Mouse (Mus musculus) layer of hippocampus, postnatal 14 days (tissue): ENCODE results near the gene Cdkn1a. TPM values are rescaled to one million over a fixed set of nuclear protein-coding genes. Genes with fewer than 3 reads are reported as not detected.
"Not testable (repeated sequence)": the region's sequence is repeated elsewhere in the genome, so short reads cannot be mapped to it uniquely, and the experiment has no call there.

Experiments used
- DNase-seq, 2 experiments: peaks; one replicate each; pipeline ENCODE4 v3.0.0; 2021 to 2022; ENCODE audit warnings: low spot score in 2 of 2, mixed read lengths in 1 of 2
- total RNA-seq, 2 experiments: library from RNA; stranded (reverse); gene quantifications; 2 replicates each; pipeline ENCODE4 v1.2.3; 2021

Gene Cdkn1a
- total RNA-seq, 2 experiments from 2014 or later, result 24.9 to 26.0 TPM

DNA sequence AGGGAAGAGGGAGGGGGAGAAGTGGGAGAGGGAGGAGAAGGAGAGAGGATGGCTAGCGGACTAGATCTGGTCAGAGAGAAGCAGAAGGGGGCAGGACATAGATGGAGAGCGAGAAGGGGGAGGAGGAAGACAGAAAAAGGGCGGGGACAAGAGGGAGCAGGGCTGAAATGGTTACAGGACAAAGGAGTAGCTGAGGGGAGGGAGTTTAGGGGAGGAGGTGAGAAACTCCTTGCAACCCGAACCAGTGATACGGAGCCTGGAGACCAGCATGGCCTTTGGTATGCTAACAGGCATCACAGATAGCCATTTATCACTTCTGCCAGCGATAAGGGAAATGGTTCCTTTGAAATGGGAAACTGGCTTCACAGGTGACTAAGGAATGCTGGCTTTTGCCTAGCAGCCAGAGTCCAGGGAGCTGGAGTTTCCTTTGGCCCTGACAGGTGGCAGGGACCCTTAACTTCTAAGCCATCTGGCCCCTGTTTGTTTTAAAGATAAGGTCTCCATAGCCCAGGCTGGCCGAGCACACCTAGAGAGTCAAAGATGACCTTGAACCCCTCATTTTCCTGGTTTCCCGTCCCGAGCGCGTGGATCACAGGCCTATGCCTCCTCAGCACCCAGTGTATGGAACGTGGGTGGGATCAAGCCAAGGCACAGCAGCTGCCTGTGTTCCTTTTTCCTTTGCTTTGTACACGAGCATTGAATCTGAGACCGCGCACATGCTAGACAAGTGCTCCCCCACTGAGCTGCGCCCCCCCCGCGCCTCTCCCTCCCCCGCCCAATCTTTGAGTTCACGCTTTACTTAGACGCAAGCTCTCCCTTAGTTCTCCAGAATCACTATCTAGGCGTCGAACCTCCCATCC is 9.8 kb upstream of the Cdkn1a start:
- no peak for DNase-seq

DNA sequence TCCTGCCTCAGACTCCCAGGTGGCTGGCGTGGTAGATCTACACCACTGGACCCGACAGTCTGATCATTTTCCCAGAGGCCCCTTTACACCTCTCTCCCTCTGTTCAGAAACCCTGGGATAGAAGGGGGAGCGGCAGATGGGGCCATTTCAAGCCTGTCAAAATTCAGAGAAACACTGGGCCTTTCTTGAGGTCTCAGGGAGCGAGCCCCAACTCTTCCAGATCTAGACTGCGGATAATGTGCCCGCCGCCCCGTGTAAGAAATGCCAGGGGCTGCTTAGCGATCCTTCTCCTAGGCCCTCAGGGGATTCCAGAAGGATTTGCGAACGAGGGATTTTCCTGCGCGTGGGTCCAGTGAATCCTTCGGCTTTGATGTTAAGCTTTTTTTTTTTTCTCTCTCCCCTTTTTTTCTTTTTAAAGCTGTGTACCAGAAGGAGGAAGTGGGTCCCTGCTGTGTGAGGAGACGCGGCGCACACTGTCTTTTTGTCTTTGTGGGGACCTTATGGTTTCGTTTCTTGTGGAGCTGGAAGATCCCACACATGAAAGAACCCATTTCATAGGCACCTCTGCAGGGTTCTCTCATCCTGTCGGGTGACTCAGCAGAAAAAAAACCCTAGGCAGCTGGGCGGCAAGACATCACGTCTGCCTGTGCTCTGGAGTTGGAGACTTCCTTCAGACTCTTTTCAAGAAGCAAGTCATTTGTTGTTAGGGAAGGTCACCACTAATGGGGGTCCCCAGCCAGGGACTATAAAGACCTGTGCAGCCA is 9.0 kb upstream of the Cdkn1a start:
- peak in 1 of 2 experiments; percentile 32 for DNase-seq

DNA sequence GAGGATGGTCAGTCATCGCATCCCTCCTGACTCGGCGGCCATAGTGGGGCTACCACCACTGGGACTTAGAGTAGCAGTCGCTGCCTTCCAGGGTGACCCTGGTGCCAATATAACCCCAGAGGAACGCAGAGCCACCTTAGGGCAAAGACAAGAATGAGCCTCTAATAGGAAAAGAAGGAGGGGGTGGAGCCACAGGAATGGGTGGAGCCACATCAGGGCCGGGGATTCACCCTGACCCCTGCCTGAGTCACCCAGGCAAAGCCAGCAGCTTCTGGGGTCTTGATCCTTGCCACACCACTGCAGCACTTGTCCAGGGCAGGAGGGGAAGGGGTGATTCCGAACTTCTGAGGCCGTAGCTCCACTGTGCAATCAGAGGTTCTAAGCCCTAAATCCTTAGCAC is 7.2 kb upstream of the Cdkn1a start:
- DNase-seq, result no peak

DNA sequence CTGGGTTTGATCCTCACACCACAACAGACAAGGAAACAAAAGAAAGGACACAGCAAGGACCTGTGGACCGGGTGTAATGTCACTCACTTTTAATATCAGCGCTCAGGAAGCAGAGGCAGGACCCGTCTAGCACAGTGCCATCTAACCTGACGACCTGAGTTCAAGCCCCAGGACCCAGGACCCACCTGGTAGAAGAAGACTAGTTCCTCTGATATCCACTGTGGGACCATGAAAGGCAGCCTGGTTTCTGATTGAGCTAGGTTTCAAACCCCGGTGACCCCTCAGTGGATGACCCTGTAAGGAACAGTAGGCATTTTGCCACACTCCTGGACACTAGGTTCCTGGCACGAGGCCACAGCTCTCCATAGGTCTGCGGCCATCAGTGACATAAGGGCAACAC is 6.1 kb upstream of the Cdkn1a start:
- no peak for DNase-seq

DNA sequence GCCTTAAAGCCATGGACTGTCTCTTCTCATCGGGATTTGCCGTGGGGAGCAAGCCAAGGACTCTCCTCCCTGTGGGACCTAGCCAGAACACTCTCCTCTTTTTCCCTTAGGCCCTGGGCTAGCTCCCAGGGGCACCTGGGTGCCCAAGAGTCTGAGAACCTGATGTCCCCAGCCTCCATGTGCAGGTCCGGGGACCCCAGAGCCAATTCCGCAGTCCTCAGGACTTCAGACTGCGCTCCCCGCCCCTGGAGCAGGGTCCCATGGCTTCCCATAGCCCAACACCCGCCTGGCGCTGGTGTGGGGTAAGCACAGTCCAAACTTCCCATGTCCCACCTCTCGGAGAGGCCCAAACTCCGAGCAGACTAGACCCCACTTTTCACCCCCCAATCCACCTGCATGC is 5.5 kb upstream of the Cdkn1a start:
- no peak for DNase-seq

DNA sequence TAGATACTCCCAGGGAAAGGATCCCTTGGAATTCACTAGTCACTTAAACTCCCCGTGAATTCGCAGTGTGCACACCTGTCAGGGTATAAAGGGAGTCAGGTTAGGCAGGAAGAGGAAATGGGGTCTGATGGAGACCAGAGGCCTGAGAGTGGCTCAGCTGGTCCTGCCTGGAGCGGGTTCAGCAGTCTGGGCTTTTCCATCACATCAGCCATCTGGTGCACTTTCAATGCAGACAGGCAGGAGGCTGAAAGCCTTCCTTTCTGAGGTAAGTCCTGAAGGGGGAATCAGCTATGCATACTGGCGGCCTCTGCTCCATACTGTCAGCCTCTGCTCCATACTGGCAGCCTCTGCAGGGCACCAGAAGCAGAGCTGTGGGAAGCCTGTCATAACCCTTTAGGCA is 3.9 kb upstream of the Cdkn1a start:
- DNase-seq, result no peak

DNA sequence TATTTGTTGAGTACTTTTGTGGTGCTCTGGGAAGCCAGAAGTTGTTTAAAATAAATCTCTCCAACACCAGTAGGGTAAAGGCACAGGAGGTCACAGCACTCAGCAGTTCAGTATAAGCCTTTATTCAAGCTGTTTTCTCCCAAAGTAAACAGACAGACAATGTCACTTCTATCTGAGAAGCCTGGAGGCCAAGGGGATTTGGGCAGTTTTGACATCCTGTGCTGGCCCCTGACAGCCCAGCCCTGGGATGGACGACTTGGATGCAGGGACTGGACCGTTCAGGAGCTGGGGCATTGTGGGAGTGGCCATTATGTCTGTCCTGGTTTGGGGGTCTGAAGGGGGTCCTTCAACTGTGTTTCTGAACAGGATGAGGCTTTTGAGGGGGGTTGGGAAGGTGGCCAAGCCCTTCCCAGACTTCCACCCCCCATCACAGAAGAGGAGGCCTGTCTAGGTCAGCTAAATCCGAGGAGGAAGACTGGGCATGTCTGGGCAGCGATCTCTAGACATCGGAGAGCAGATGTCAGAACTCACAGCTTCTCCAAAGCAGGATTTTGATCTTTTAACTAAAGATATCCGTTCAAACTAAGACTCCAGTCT is 670 bp downstream of the Cdkn1a start:
- DNase-seq, result no peak

DNA sequence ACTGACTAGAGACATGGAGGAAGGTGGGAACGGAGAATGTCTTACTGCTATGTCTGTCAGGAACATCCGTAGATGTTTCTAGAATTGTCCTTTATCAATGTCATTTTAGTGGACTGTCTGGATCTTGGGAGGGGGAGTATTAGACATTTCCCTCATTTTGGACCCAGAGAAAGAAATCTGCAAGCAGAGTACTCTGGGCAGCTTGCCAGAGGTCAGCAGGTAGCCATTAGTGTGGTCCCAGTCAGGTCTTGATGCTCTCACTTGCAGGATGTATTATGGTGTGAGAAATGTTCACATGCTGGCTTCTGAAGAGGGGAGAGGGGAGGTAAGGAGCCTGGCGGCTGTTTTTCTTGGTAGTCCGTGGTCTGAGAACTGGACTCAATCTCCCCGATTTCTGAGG is 1.7 kb downstream of the Cdkn1a start:
- DNase-seq, result no peak

DNA sequence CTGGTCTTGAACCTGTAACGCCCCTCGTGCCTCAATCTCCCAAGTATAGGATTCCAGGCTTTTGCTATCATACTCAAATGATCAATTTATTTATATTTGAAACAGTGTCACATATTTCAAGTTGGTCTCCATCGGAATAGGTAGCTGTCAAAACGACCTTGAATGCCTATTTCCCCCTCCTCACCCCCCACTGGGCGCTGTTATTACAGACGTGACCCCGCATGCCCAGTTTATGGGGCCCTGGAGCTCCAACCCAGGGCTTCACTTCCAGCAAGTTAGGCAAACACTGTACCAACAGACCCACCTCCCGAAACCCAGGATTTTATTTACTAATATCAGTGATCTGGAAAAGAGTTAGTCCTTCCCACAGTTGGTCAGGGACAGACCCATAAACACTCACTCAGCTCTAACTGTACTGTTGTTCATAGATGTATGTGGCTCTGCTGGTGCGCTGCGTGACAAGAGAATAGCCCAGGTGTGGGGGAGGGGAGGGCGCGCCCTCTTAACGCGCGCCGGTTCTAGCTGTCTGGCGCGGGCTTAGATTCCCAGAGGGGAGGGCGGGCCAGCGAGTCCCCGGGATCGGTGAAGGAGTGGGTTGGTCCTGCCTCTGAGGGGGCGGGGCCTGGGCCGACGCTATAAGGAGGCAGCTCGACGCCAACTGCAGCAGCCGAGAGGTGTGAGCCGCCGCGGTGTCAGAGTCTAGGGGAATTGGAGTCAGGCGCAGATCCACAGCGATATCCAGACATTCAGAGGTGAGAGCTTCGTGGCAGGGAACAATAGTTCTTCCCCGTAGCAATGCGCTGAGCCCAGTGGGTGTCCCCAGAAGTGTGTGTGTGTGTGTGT is 2.6 kb downstream of the Cdkn1a start:
- peak; percentile 46 to 60 for DNase-seq

DNA sequence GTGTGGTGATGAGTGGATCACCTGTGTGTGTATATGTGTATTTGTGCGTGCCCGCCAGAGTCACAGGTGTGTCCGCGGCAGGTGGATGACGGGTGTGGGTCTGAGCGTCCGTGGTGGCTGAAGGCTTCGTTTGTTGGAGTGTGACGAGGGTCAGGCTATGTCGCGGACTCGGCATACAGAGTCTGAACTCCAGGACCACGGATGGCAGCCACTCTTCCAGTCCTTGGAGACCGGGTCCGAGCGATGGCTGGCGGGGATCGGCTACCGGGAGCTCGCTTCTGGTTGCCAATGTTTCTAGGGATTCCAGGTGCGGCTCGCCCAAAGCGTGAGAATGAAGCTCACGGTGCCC is 3.2 kb downstream of the Cdkn1a start:
- DNase-seq, result no peak

DNA sequence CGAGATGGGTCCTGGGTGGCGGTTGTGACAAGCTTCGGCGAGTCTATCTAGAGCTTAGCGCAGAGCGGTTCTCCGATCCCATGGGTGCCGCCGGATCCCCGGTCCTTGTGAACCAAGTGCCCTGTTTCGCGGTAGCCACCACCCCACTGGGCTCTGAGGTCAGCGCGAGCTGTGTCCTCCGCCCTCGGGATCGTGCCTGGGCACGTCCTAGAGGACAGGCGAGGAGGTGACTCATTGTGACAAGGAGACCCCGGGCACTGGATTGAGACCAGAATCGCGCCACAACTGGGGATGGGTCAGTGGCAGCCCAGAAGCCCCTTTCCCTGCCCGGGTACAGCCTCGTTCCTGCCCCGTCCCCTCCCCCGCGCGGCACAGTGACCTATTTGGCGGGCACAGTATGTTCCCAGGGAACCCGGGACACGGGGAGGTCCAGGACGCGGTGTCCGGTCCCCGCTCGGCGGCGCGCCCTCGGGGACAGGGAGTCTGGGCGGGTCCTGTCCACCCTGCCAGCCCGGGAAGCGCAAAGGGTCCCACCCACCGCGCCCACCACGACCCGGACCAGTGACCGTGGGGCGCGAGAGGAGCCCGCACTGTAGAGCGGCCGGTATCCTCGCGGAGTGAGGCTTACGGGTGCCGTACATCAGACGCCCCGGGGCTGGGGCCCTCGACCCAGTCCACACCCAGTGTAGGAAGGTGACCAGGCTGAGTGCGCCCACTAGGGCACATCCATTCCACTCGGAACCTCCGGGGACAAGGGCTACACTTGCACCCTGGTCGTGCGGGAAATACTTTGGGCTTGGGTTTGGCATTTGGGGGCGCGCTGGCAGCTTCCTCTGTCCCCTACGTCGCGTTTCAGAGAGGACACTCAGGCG is 3.8 kb downstream of the Cdkn1a start:
- DNase-seq, result peak in 1 of 2 experiments; percentile 39

DNA sequence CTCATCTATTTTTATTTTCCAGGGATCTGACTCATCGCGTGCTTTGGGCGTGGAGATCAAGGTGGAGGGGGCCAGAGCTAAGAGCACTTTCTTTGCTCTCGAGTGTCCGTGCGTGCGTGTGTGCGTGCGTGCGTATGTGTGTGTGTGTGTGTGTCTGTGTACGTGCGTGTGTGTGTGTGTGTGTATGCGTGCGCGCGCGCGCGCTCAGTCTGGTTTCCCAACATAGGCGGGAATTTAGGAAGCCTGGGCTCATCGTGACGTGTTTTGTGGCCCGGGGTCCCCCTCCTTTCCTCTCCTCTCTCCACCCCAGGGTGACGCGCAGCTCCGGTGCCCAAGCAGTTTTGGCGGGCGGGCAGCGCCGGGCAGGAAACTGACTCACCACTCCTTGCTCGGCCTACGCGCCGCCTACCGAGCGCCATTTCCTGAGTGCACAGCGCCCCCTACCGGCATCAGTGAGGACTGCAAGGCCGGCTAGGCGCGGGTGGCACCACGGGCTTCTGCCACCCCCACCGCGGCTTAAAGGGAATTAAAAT is 4.5 kb downstream of the Cdkn1a start:
- DNase-seq, result peak; percentile 96 to 97

DNA sequence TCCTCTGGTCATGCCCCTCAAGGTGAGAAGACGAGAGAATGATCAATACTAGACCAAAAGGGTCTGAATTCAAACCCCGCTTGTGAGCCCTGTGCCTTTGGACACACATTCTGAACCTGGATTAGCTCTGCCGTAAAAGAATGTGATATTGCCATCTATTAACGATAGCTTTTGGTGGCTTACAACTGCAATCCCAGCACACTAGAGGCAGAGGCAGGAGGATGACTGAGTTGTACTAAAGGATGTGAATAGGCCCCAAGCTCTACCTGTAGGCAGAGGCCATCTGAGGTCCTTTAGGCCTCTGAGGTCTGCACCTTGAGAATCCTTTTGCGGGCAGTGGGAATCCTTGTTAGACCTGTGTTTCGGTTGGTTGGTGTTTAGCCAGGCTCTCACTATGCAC is 5.5 kb downstream of the Cdkn1a start:
- DNase-seq, result no peak

DNA sequence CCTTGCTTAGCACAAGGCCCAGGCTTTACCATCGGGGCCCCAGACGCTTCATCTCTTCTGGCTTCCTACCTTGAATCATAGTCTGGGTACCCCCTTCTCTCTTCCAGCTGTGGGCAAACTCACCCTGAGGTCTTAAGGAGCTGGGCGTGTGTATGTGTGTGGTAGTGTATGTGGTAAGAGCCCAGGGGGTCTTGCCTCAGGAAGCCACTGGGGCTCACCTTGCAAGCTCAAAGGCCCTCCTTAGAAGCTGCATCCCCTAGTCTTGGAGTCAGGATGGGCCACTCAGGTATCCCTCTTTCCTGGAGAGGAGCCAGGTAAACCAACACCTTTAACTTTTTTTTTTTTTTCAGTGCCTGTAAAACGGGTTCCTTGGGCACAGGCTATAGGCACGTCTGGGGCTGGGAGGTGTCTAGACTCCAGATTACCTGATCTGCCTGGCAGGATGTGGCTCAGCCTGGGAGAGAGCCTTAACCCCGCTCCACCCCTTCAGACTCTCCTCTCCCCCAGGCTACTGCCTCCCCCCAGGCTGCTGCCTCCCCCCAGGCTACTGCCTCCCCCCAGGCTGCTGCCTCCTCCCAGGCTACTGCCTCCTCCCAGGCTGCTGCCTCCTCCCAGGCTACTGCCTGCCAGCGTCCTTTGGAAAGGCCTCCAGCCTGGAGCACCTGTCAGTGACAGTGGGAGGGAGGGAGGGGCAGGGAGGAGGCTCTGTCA is 6.2 kb downstream of the Cdkn1a start:
- DNase-seq, result no peak

DNA sequence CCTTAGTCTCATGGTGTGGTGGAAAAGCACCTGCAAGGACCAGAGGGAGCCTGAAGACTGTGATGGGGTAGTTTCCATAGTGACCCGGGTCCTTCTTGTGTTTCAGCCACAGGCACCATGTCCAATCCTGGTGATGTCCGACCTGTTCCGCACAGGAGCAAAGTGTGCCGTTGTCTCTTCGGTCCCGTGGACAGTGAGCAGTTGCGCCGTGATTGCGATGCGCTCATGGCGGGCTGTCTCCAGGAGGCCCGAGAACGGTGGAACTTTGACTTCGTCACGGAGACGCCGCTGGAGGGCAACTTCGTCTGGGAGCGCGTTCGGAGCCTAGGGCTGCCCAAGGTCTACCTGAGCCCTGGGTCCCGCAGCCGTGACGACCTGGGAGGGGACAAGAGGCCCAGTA is 7.5 kb downstream of the Cdkn1a start:
- DNase-seq, result no peak

DNA sequence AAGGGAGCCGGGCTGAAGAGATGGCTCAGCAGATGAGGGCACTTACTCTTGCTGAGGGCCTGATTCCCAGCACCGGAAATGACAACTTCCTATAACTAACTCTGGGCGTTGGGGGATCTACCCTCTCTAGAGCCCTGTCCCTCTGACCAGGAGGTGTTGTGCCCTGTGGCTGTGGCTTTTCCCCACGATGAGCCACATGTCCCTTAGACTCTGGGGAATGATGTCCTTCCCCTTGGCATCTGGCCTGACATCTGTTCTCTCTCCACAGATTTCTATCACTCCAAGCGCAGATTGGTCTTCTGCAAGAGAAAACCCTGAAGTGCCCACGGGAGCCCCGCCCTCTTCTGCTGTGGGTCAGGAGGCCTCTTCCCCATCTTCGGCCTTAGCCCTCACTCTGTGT is 8.3 kb downstream of the Cdkn1a start:
- peak in 1 of 2 experiments; percentile 0 for DNase-seq

DNA sequence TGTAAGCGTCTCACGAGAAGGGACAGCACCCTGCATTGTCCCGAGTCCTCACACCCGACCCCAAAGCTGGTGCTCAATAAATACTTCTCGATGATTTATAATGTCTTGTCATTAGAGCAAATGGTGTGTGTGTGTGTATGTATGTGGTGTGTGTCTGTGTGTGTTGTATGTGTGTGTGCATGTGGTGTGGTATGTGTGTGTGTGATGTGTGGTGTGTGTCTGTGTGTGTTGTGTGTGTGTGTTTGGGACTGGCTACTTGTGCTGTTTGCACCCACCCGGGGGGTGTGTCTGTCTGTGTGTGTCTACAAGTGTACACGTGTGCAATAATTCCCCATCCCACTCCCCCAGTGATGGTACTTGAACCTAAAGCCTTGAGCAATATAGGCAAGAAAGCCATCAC is 9.9 kb downstream of the Cdkn1a start:
- no peak for DNase-seq

DNA sequence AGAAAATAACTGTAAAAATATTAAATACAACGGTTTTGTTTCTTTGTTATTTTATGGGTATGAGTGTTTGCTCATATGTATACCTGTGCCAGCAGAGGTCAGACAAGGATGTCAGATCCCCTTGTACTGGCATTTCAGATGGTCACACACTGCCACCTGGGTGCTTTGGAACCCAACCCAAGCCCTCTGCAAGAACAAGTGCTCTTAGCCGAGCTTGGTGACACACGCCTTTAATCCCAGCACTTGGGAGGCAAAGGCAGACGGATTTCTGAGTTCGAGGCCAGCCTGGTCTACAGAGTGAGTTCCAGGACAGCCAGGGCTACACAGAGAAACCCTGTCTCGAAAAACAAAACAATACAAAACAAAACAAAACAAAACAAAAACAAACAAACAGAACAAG is 19.6 kb downstream of the Cdkn1a start:
- not testable (repeated sequence) for DNase-seq

DNA sequence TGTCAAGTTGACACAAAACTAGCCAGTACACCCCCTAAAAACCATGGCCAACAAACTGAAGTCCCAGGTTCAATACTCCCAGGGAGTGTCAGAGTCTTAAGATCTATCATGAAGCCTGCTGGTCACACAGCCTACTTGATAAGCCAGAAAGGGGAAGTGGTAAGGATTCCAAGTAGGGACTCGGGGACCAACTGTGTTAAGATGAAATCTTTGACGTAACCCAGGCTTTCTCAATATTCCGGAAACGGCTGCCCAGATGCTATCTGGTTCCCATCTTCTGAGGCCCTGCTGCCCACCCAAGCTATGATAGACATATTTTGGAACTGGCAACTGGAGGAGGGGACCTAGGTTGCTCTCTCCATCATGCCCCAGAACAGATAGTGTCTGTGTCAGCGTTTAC is 20.6 kb downstream of the Cdkn1a start:
- no peak for DNase-seq
